Mouse (Mus musculus): ENCODE data around the gene Tceal6.
"Not testable (repeated sequence)": the region's sequence is repeated elsewhere in the genome, so short reads cannot be mapped to it uniquely, and the experiment has no call there.

Gene Tceal6

DNA sequence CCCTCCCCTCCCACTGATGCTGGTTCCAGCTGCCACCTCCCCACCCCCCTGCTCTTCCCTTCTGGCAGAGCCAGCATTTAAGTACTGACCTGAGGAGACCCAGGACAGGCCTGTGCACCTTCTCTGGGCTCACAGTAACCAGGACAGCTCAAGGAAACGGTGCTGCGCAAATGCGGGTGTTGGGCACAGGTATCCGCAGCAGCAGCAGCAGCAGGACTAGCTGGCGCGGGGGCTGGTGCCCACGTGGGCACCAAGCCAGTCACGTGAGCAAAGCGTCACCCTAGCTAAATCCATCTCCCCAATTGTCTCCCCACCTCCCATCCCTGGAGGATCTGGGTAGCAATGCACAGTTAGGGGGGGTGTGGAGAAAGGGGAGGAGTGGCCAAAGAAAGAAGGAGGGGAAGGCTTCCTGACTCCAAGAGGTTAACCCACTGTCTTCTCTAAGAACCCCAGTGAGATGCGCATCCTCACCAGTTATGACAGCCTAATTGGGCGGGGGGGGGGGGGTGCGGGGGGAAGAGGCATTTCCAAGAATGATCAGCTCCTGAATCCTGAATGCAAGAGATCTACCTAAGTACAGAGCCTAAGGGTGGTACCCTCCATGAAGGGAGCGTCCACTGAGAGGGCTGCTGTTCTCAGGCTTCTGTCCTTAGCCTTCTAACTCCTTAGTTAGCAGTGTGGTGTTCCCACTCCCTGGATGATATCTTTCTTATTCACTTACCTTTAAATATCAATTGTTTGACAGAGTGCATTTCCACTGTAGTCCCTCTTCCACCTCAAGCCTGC lies at the start of gene Tceal6:
Gene Tceal6, minus strand, starts transcription at position 252 of the 786 bp plus-strand sequence.
- no peak for DNase-seq

DNA sequence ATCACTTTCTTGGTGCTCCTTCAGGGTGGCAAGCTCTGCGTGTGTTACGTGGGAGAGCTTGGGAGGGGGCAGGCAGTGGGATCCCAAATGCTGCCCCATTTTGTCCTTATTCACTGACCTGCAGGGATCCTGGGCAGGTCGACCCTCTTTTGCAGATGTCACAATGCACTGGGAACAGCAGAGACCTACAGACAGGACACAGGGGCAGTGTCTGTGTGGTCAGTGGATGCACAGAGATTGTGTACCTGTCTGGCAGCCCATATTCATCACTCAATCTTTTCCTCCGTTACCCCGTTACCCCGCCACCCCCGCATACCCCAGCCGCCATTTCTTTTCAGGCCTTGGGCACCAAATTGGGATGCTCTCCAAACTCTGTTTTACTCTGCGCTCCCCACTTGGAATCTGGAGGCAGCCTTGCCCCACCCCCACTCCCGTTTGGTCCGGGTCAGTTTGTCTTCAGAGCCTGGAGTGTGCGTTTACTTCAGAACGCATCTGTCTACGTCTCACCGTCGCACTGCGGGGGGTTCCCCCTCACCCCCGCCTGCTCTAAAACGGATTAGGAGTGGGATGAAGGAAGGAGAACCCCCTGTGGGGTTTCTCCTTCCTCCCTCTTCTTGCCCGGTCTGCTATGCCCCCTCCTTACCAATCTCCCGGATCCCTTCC lies 583 bp downstream of the Tceal6 start:
- not testable (repeated sequence) for DNase-seq

DNA sequence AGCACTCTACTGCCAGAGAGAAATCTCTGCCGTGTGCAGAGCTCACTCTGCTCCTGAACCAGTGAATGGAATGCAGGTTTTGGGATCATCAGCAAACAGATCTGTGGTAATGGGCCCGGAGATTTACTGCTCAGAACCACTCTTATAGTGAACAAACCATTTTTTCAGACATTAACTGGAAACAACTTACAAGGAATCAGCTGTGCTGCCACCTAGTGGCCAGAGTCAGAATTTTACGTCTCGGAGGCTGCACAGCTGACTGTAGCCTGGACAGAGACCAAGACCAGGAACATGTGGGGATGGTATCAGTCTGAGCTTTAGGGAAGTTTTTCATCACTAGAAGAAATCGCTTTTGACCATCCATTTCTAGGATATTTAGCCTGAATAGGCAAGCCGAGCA lies 20.6 kb downstream of the Tceal6 start:
- not testable (repeated sequence) for DNase-seq

DNA sequence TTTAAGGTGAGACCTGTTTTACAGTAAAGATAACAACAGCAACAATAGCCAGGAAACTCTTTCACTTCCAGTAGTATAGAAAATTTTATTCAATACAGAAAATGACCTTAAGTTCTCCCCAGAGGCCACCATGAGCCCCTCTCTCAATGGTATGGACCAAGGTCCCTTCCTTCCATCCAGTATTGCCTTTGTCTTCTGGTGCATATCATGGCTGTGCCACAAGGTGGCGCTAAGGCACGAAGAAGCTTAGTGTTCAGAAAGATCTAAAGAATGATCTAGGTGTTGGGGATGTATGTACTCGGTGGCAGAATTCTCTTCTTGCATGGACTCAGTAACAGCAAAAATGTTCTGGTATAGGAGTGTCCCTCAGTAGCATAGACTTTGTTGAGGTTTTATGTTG lies 21.8 kb downstream of the Tceal6 start:
- not testable (repeated sequence) for DNase-seq

DNA sequence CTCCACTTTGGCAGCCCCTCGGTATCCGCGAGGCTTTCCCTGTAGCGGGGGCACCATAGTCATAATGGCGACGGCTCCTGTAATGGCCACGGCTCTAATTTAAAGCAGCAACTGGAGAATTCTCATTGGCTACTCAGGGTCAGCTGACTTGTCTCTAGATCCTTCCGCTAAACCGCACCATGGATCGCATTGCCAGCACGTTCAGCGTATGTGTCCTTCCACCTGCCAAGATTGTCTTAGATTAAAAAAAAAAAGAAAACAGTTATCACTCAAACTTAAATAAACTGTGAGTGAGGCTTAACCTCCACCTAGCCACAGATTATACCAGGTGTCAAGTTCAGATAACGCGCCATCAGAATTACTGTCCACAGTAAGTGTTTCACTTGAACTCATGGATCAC lies 33.0 kb downstream of the Tceal6 start, which contains the start of gene Gm15023:
Gene Gm15023, minus strand, starts transcription at position 101 of the 400 bp plus-strand sequence.
- DNase-seq: not testable (repeated sequence)
